14 mouse cellular contexts compared by ENCODE assay signal in the genomic region with DNA sequence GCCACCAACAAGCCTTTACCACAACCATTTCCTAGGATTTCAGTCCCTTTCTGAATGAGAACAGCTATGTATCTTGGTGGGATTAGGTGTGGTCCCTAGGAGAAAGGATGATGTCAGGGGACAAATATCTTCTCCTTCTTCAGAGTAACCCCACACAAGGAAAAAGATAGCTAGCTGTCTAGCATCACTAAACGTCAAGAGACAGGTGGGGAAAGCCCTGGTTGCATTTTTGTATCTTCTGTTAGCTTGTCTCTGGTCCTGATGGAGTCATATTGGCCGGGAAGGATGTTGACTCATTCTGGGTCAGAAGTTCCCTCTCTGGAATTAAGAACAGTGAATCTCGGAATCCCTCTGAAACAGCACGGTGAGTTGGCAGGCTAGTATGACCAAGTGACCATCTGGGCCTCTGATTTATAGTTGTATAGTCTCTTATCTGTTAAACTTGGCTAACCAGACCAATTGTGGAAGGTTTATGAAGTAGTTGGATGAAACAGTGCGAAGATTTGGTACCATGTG.
"Had no signal": no experiment of that assay in that cellular context is flagged by ENCODE, and none has a peak within 500 bp of the region (broad histone marks: within the 10 kb centered on the region; RNA-seq: fewer than 3 reads in every experiment).

No protein-coding gene starts in this region.

- H3K27ac ChIP-seq: kidney, embryonic 15.5 days; liver, embryonic 13.5 days; midbrain, embryonic 10.5 days; midbrain, embryonic 13.5 days had no signal

- H3K27me3 ChIP-seq: kidney, embryonic 15.5 days; liver, embryonic 13.5 days; megakaryocyte, embryonic 14.5 days; midbrain, embryonic 13.5 days had no signal

- H3K4me1 ChIP-seq: kidney, embryonic 15.5 days; liver, embryonic 13.5 days; megakaryocyte, embryonic 14.5 days; midbrain, embryonic 10.5 days; midbrain, embryonic 13.5 days had no signal

- DNase-seq: kidney, adult 11 months; kidney, adult 8-10 months; kidney, postnatal 10 days; kidney, postnatal 36 days; liver, embryonic 13.5 days; lung, adult 2 months; right cerebral cortex, adult 18-20 months; right cerebral cortex, postnatal 25 days; thymus, adult 18-20 months; thymus, postnatal 36 days had no signal

- H3K9ac ChIP-seq: kidney, embryonic 15.5 days; liver, embryonic 13.5 days; midbrain, embryonic 13.5 days had no signal

- H3K4me3 ChIP-seq: kidney, embryonic 15.5 days; liver, embryonic 13.5 days; megakaryocyte, embryonic 14.5 days; midbrain, embryonic 10.5 days; midbrain, embryonic 13.5 days had no signal

- H3K36me3 ChIP-seq: kidney, embryonic 15.5 days; liver, embryonic 13.5 days; midbrain, embryonic 10.5 days; midbrain, embryonic 13.5 days had no signal
